Mouse (Mus musculus): ENCODE results near the gene Tnr. TPM values are rescaled to one million over a fixed set of nuclear protein-coding genes. Genes with fewer than 3 reads are reported as not detected.

Tnr gene
- total and polyA plus RNA-seq, 2 experiments from 2014 or later, result 5.4 to 51.5 TPM

DNA sequence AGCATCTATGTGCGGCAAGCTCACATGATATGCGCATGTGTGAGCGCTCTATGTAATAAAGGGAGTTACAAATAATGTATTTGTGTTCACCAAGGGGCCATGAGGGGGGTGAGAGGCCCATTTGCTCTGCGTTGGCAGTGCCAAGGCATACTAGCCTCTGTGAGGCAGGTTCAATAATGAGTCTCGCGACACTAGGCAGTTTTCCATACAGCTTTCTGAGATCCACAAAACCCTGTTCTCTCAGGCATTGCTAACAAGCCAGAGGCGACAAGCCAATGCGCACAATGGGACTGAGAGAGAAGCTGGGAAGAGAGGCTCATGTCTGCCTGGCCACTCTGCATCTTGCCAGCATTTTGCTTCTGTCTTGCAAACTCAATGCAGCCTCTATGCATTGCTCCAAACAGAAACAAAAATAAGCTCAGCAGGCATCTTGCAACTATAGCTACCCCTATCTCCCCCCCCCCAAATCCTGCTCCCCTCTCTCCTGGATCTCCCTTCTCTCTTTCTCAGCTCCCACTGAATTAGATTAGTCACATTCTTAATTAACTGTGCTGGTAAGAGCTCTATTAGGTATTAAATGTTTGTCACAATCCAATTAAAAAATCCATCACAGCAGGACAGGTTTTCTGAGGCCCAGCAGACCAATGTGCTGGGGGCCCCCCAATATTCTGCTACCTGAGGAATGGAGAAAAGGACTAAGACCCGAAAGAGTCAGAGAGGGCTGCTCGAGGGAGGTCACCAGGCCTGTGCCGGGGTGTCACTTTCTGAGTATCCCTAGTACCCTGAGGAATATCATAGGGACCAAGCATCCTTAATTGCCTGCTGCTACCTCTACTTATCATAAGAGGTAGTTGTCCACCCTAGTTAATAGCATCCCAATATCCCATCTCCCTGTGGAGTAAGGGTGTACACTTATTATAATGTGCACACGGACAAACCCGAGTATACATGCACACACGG lies 70.8 kb downstream of the Tnr start:
- no peak overlapping the region for H3K4me2 ChIP-seq (ENCODE audit: low read depth, low read length)

DNA sequence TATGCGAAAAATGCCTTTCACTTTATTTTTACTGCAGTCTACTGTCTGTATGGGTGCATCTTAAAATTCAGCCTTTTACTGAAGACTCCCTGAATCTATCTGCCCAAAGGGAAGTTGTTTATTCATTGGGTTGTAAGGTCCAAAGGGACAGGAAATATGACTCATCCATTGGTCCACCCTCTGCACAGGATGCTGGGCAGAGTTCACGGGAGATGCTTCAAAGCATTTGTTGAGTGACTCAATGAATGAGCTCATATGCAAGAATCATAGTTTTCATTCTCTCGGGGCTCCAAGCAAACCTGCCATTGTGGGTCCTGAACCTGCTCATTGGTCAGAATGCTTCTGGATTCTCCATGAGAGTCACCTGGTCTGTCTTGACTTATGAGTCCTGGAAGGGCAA lies 72.2 kb downstream of the Tnr start:
- WGBS, result 86% methylated on average over 3 of the region's 3 CpGs
- Histone ChIP-seq H3K9ac (replicated peaks; ENCODE audit: low read length) (no peak overlapping the region), H3K27me3 (ENCODE audit: insufficient read depth, low read length) (no peaks in the 10 kb centered on the region), H3K4me1 (ENCODE audit: insufficient read depth, low read length) (no peaks in the 10 kb centered on the region), H3K4me2 (ENCODE audit: low read depth, low read length) (no peak overlapping the region), H3K4me3 (ENCODE audit: low read length) (no peak overlapping the region), H3K27ac (no peak overlapping the region), H3K36me3 (ENCODE audit: insufficient read depth, low read length) (no peaks in the 10 kb centered on the region), H3K9me3 (ENCODE audit: low read length) (no peaks in the 10 kb centered on the region)
- ATAC-seq (no peak), DNase-seq (ENCODE audit: low spot score) (no peak)
- TF ChIP-seq CTCF (IDR thresholded peaks at IDR 0.05; ENCODE audit: low read depth), result no peak

More for the DNA sequence above, 70.8 kb downstream of the Tnr start:
- Histone ChIP-seq H3K27me3 (ENCODE audit: insufficient read depth, low read length) (no peaks in the 10 kb centered on the region), H3K27ac (peak overlapping the region; percentile 54; the same call in 1 of the 2 replicates), H3K9me3 (ENCODE audit: low read length) (no peaks in the 10 kb centered on the region), H3K4me1 (ENCODE audit: insufficient read depth, low read length) (no peaks in the 10 kb centered on the region), H3K36me3 (ENCODE audit: insufficient read depth, low read length) (no peaks in the 10 kb centered on the region), H3K9ac (replicated peaks; ENCODE audit: low read length) (no peak overlapping the region), H3K4me3 (ENCODE audit: low read length) (no peak overlapping the region)
- peak; percentile 90 for ATAC-seq
- DNase-seq (ENCODE audit: low spot score), result peak; percentile 86
- WGBS, result 44% methylated on average over 14 of the region's 14 CpGs
- TF ChIP-seq CTCF (IDR thresholded peaks at IDR 0.05; ENCODE audit: low read depth), result no peak

DNA sequence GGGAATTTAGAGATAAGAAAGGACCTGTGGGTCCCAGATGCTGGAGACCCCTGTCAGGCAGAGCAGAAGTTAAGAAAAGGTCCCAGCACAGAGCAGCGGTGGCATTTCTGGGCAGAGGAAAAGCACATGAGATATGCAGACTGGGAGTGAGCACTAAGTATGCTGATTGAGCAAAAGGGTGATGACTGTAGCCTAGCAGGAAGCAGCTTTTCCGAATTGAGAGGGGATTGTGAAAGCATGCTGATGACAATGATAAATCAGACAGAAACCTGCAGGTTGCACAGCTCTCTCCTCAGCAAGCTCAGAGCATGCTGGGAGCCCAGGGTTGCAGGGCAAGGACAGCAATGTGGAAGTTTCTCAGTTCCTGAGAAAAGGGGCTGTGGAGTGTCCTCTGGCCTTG lies 73.1 kb downstream of the Tnr start:
- DNase-seq (ENCODE audit: low spot score), result no peak
- Histone ChIP-seq H3K4me3 (ENCODE audit: low read length) (no peak overlapping the region), H3K4me2 (ENCODE audit: low read depth, low read length) (no peak overlapping the region), H3K9ac (replicated peaks; ENCODE audit: low read length) (no peak overlapping the region), H3K27me3 (ENCODE audit: insufficient read depth, low read length) (no peaks in the 10 kb centered on the region), H3K36me3 (ENCODE audit: insufficient read depth, low read length) (no peaks in the 10 kb centered on the region), H3K9me3 (ENCODE audit: low read length) (no peaks in the 10 kb centered on the region), H3K27ac (no peak overlapping the region), H3K4me1 (ENCODE audit: insufficient read depth, low read length) (no peaks in the 10 kb centered on the region)
- 39% methylated on average over 2 of the region's 2 CpGs for WGBS
- ATAC-seq, result no peak
- no peak for TF ChIP-seq CTCF (IDR thresholded peaks at IDR 0.05; ENCODE audit: low read depth)

DNA sequence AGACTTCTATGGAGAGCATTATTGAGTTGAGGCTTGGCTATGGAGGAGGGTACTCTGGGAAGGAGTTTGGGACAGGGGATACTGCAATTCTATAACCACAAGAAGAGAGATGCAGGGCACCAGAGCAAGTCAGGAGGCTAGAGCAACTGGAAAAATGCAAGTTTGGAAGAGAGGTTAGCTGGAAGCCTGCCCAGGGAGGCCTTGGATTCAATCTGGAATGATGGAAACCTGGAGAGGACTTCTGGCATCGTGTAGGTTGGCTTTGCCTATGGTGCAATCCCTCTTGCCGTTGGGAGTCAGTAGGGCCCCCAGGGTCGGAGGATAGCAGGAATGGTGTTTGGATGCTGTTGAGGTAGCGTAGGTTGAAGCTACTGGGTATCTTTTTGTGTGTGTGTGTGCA lies 90.0 kb downstream of the Tnr start:
- Histone ChIP-seq H3K9me3 (ENCODE audit: low read length) (no peaks in the 10 kb centered on the region), H3K27ac (0 out of 2 replicates have a peak overlapping the region, but pooled peaks have one; percentile 76), H3K9ac (replicated peaks; ENCODE audit: low read length) (no peak overlapping the region), H3K4me2 (ENCODE audit: low read depth, low read length) (no peak overlapping the region), H3K27me3 (ENCODE audit: insufficient read depth, low read length) (no peaks in the 10 kb centered on the region), H3K36me3 (ENCODE audit: insufficient read depth, low read length) (no peaks in the 10 kb centered on the region), H3K4me3 (ENCODE audit: low read length) (no peak overlapping the region), H3K4me1 (ENCODE audit: insufficient read depth, low read length) (peaks cover 19% of the 10 kb centered on the region)
- ATAC-seq (no peak), DNase-seq (ENCODE audit: low spot score) (no peak)
- WGBS, result 79% methylated on average over 4 of the region's 4 CpGs
- no peak for TF ChIP-seq CTCF (IDR thresholded peaks at IDR 0.05; ENCODE audit: low read depth)

DNA sequence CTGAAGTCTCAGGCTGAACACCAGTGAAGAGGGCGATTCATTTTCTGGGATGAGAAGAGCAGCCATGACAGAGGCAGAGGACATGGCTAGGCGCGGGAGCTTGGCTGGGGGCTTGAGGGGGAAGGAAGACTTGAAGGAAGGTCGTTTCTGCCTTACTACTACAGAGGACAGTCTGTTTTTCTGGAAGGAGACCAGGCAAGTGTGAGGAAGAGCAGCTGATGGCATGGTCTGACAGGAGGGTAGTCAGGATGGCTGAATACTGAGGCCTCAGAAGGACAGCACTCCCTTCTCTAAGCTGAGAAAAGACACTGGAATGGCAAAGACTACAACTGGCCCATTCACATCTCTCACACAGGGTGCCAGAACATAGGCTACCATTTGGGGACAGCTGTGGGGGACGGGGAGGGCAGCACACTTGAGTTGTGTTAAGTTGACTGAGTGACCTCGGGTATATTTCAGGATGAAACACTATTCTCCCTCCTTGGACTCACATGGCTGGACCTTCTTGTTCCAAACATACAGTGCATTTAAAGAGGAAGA lies 90.6 kb downstream of the Tnr start:
- Histone ChIP-seq H3K4me3 (ENCODE audit: low read length) (no peak overlapping the region), H3K36me3 (ENCODE audit: insufficient read depth, low read length) (no peaks in the 10 kb centered on the region), H3K9me3 (ENCODE audit: low read length) (no peaks in the 10 kb centered on the region), H3K9ac (replicated peaks; ENCODE audit: low read length) (no peak overlapping the region), H3K27me3 (ENCODE audit: insufficient read depth, low read length) (no peaks in the 10 kb centered on the region), H3K27ac (peak overlapping the region; percentile 76; the same call in 1 of the 2 replicates), H3K4me2 (ENCODE audit: low read depth, low read length) (peak overlapping the region; percentile 47), H3K4me1 (ENCODE audit: insufficient read depth, low read length) (peaks cover 19% of the 10 kb centered on the region)
- 76% methylated on average over 6 of the region's 6 CpGs for WGBS
- no peak for DNase-seq (ENCODE audit: low spot score)
- no peak for TF ChIP-seq CTCF (IDR thresholded peaks at IDR 0.05; ENCODE audit: low read depth)
- peak; percentile 66 for ATAC-seq

DNA sequence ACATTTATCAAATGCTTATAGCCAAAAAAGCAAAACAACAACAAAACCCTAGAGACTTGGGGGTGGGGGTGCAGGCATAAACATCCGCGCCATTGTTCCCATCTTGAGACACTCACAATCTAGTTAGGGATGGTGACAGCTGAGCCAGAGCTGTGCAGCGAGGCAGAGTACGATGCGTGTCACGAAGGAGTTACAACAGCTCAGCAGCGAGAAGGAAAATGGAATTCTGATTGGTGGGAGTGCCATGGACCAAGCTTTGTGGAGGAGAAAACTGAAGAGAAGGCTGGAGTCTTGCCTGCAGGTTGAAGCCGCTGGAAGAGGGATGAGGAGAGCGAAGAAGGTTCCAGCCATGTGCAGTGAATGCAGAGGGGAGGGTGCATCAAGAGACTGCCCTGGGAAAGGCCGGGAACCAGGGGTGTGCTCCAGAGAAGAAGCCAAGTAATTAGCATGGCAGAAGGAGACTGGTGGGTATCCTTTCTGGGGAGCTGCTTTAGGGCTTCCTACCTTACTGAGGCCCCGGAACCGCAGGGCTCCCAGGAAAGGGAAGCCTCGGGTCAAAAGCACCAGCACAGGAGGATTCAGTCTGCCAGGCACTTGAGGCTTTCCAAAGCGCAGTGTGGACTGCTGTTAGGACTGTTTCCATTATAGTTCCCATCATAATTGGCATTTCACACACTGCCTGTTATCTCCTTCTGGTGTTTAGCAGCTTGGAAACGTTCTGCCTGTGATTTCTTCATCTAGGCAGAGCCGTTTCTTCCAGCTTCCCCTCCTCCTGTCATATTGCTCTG lies 91.3 kb downstream of the Tnr start:
- DNase-seq (ENCODE audit: low spot score), result peak; percentile 49
- 19% methylated on average over 16 of the region's 16 CpGs for whole genome bisulfite sequencing

More for the DNA sequence above, 91.3 kb downstream of the Tnr start:
- no peaks in the 10 kb centered on the region for H3K9me3 ChIP-seq (ENCODE audit: low read length)
- ATAC-seq, result peak; percentile 77
- H3K27ac ChIP-seq, result peak overlapping the region; percentile 76
- H3K4me1 ChIP-seq (ENCODE audit: insufficient read depth, low read length), result peaks cover 19% of the 10 kb centered on the region
- no peak overlapping the region for H3K9ac ChIP-seq (replicated peaks; ENCODE audit: low read length)
- H3K36me3 ChIP-seq (ENCODE audit: insufficient read depth, low read length), result no peaks in the 10 kb centered on the region
- peak overlapping the region; percentile 47 for H3K4me2 ChIP-seq (ENCODE audit: low read depth, low read length)
- H3K4me3 ChIP-seq (ENCODE audit: low read length), result peak overlapping the region; percentile 11
- no peak for TF ChIP-seq CTCF (IDR thresholded peaks at IDR 0.05; ENCODE audit: low read depth)
- H3K27me3 ChIP-seq (ENCODE audit: insufficient read depth, low read length), result no peaks in the 10 kb centered on the region

All from hindbrain, postnatal 0 days (tissue).